Mouse (Mus musculus) megakaryocyte-erythroid progenitor cell, adult 5-6 weeks (primary cell): Measurements from ENCODE around the gene Slc25a41. TPM values are rescaled to one million over a fixed set of nuclear protein-coding genes. Genes with fewer than 3 reads are reported as not detected.

Experiments
- ATAC-seq: replicated peaks from 2 replicates; pipeline ENCODE4 v1.8.0; 2016; ENCODE audit warnings: mild to moderate bottlenecking, inconsistent platforms; ENCODE audit not compliant: severe bottlenecking, poor library complexity, low FRiP score, low TSS enrichment
- total RNA-seq, 2 experiments: library from RNA; stranded (forward) in 1 of 2; stranded (reverse) in 1 of 2; fragments of 200-1000, 215-1000 nt in 1 of 2; fragments of >200 nt in 1 of 2; fragmentation: Nextera tagmentation in 1 of 2; gene quantifications; 2 replicates each; pipeline ENCODE4 v1.2.3; 2014 to 2017

Gene Slc25a41
- total RNA-seq, 2 experiments from 2014 or later: not detected

GRCm38 (mm10) chr17:57051679-57052078, 10.2 kb upstream of the Slc25a41 start:
- ATAC-seq: peak; percentile 67; the same call in 1 of the 2 replicates

DNA sequence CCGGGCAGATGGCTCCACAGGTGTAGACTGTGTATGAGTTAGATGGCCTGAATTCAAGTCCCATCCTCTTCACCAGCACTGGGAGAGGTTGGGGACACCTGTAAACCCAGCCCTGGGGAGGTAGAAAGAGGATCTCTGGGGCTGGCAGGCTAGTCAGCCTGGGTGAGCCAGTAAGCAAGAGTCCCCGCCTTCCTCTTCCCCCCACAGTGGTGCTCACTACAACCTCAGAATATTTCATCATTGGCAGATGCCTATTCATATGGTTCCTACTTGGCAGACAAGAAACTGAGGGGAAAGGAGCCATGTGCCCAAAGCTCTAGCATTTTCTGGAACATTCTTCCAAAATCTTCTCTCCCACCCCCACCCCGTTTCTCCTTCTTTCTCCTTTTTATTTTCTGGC, 7.4 kb upstream of the Slc25a41 start:
- no peak for ATAC-seq

DNA sequence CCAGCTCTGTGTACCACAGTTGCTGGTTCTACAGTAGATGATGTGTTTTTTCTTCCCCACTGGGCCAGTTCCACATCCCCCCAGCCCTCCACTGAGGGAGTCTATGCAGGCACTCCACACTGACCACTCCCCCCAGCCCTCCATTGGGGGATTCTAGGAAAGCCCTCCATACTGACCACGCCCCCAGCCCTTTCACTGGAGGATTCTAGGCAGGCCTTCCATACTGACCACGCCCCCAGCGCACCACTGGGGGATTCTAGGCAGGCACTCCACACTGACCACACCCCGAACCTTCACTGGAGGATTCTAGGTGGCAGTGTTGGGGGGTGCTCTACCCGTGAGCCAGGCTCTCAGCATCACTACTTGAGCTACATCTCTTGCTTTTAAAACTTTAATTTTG, 6.0 kb upstream of the Slc25a41 start:
- ATAC-seq: peak; percentile 55

DNA sequence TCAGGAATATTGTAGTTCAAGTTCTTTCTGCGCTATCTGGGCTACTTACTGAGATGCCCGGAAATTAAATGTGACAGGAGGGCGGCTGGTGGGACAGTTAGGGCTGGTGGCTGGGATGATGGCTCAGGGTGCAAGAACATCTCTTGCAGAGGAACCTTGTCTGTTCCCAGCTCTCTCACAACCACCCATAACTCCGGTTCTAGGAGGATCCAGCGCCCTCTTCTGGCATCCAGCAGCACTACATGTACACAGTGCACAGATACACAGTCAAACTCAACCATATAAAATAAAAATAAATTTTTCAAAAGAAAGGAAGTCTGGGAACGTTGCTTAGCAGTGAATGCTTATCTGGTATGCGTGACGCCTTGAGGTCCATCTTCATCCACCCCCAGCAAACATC, 2.5 kb downstream of the Slc25a41 start:
- ATAC-seq: no peak

- no peak for ATAC-seq
Measured at GRCm38 (mm10) chr17:57032854-57033253, 8.6 kb downstream of the Slc25a41 start.

GRCm38 (mm10) chr17:57031661-57032420, 9.6 kb downstream of the Slc25a41 start:
- peak; percentile 86 for ATAC-seq

DNA sequence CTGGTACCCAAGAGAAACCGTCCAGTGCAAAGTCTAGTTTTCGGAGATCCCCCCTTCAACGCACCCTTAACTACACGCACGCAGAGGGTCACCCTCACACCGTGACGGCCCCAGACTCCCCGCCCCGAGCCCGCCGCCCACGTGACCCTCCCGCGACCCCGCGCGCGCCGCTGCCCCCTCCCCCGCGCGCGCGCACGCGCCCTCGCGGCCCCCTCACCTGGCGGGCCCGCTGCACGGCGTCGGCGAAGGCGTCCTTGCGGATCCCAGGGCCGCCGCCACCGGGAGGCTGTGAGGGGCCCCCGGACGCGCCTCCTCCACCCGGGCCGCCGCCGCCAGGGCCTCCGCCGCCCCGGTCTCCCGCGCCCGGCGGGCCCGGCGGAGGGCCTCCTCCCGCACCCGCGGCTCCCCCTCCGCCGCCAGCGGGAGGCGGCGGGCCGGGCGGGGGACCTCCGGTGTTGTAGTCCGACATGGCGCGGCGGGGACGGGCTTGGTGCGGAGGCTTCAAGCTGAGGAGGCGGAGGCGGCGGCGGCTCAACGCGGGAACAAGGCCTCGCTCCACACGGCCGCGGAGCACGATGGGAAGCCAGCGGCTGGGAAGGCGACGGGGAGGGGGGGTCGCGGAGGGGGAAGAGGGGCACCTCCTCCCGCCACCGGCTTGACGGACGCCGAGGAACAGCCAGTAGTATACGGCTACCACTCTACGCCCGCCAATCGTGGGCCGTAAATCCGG, 10.4 kb downstream of the Slc25a41 start, which contains the start of gene Khsrp:
Gene Khsrp, minus strand, starts transcription at position 592 of the 730 bp plus-strand sequence.
- ATAC-seq: no peak

- peak; percentile 28 for ATAC-seq
Measured at GRCm38 (mm10) chr17:57029691-57030090, 11.8 kb downstream of the Slc25a41 start.

GRCm38 (mm10) chr17:57027471-57027870, 14.0 kb downstream of the Slc25a41 start:
- ATAC-seq: 0 out of 2 replicates have a peak, but pooled peaks have one; percentile 11

- peak; percentile 52 for ATAC-seq
Measured at GRCm38 (mm10) chr17:57020960-57021359, 20.5 kb downstream of the Slc25a41 start.

- peak; percentile 76 for ATAC-seq
Measured at GRCm38 (mm10) chr17:57019693-57020092, 21.8 kb downstream of the Slc25a41 start.

DNA sequence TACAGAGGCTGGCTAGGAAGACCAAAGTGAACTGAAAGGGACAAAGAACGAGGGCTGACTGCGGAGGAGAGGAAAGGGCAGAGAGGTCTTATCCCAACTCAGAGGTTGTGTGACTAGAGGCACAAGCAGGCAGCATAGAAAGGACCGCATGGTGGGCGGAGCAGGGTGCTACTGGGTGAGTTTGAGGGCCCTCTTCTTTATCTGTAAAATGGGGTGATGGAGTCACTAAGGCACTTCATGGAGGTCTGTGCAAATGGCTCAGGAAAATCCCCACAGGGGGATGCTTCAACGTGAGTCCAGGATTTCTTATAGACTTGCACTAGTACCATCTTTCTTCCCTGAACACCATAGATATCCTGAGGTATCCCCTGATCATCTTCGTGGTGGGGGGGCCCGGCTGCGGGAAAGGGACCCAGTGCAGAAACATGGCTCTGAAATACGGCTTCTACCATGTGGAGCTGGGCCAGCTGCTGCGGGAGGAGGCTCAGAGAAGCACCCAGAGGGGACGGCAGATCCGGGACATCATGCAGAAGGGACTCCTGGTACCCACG, 29.1 kb downstream of the Slc25a41 start:
- no peak for ATAC-seq

DNA sequence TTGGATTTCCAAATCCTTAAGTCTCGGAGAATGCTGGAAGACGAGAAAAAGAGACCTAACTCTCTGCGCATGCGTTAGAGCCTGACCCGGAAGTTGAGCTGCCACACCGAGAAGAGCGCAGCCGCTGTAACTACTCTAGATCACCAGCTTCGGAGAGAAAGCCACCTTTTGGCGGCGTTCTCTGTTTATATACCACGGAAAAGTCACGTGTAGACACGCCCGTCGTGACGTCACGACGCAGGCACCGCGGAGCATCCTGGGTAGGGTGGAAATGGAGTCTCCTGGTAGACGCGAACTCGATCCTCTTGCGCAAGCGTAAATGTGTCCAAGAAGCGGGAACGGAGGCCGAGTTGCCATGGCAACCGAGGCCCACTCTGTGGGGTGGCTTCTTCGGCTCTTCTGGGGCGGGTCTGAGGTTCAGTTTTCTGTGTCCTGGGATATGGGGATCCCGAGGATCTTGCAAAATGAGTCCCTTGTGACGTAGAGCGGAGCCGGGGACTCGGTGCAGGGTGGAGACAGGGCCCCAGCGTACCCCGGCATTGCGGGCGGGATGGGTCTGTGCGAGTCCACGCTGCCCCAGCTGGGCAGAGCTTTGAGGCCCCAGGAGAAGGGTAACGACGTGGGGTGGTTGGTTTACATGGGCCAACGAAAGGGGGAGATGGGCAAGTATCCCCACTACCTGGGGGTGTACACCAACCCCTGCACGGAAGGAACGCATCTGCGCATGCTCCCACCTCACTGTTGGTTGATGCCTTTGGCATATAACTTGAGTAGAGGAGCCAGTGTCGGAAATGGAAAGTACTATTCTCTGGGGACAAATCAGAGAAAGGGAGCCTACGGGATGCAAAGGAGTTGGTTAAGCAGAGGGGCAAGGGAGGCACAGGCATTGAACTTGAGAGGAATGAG, 30.0 kb downstream of the Slc25a41 start, which contains the start of the genes Gtf2f1 and Gm17949:
Gene Gtf2f1, minus strand, starts transcription at position 53 of the 906 bp plus-strand sequence.
Gene Gm17949, plus strand, starts transcription at position 234 of the 906 bp plus-strand sequence.
- ATAC-seq: peak; percentile 75

GRCm38 (mm10) chr17:57010911-57011235, 30.6 kb downstream of the Slc25a41 start:
- ATAC-seq: peak; percentile 30

GRCm38 (mm10) chr17:57007137-57007905, 34.1 kb downstream of the Slc25a41 start:
- peak; percentile 28 for ATAC-seq

DNA sequence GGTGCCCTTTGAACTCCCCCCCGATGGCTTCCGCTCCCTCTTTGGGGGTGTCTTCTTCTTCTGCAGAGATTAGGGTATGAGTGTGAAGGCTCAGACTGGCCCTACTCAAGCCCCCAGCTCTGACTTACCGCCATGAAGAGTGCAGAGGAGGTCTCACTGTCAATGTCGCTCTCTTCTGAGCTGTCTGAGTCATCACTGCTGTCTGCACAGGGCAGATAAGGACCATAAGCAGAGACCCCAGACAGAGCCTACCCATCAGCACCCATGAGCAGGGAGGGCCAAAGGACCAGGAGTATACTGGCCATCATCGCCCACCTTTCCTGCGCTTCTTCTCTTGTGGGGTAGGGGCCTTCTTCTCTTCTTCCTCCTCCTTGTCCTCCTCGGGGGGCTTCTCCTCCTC, 37.5 kb downstream of the Slc25a41 start:
- no peak for ATAC-seq

GRCm38 (mm10) chr17:57001228-57001627, 40.2 kb downstream of the Slc25a41 start:
- no peak for ATAC-seq

DNA sequence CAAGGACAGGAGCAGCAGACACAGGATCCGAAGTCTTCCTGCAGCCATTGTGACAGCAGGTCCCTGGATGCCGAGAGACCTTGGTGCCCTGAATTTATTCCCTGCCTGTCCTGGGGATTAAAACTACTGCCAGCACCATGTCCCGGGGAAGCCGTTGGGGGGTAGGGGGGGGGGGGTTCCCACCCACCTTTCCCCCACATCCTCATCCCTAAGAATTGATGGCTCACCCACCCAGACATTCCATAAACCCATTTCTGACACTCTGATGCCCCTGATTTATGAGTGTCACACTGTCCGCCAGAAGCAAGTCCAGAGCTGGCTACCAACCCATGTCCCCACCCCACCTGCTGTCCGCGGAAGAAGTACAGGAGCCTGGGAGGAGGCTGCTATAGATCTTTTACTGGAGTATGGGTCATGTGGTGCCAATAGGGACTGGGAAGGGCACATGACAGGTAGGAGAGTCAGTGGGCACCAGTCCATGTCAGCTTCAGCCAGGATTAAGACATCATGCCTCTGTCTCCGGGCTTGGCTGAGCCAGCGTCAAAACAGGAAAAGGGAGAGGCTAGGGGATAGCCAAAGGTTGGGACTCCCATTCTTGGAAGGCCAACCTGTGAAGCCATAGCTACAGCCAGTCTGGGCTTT, 41.4 kb downstream of the Slc25a41 start, which contains the start of gene Pspn:
Gene Pspn, minus strand, starts transcription at position 51 of the 642 bp plus-strand sequence.
- no peak for ATAC-seq
